In genomic region chr9:58035951-58036698, GRCm38 (mm10) we compare ENCODE assay signal across 20 mouse cellular contexts. TPM values are rescaled to one million over a fixed set of nuclear protein-coding genes. Genes with fewer than 3 reads are reported as not detected.
DNase-seq lines count a peak whose midpoint lies in the region; ATAC-seq and TF ChIP-seq lines count a peak whose summit lies in the region.
"Had no signal": no experiment of that assay in that cellular context is flagged by ENCODE, and none has a peak within 500 bp of the region (broad histone marks: within the 10 kb centered on the region; RNA-seq: fewer than 3 reads in every experiment).

No protein-coding gene starts in this region.

- no peaks in the 10 kb centered on the region for H3K36me3 ChIP-seq in testis, adult 2 months (ENCODE audit: control insufficient read depth, insufficient read depth, low read length)
- H3K36me3 ChIP-seq: forebrain, embryonic 10.5 days; hindbrain, embryonic 12.5 days; kidney, embryonic 15.5 days had no signal

- 0 out of 2 replicates have a peak overlapping the region, but pooled peaks have one; percentile 8 for H3K27ac ChIP-seq in testis, adult 2 months (ENCODE audit: control insufficient read depth, insufficient read depth, low read depth, low read length)
- H3K27ac ChIP-seq: hindbrain, embryonic 12.5 days; kidney, embryonic 15.5 days had no signal

- ATAC-seq in frontal cortex, adult (ENCODE audit: low TSS enrichment): peak; percentile 24; the same call in 1 of the 2 replicates
- ATAC-seq in inflammation-experienced regulatory T-cells, adult 6 months: no peak
- no peak for ATAC-seq in megakaryocyte-erythroid progenitor cell, adult 5-6 weeks (replicated peaks; ENCODE audit: low FRiP score, low TSS enrichment, poor library complexity, severe bottlenecking)

- DNase-seq in frontal cortex, postnatal 14 days (ENCODE audit: low spot score in 2 of 2): no peak
- no peak for DNase-seq in testis, postnatal 14 days (ENCODE audit: low spot score)
- DNase-seq in adrenal gland, postnatal 14 days: peak; percentile 81
- DNase-seq: cerebellum, adult 18-20 months; gastrocnemius, postnatal 25 days; kidney, adult 11 months; kidney, postnatal 4 days; thymus, adult 2 months had no signal

- H3K4me3 ChIP-seq in testis, adult 2 months (ENCODE audit: control insufficient read depth, low read depth, low read length): no peak overlapping the region
- H3K4me3 ChIP-seq: forebrain, embryonic 10.5 days; hindbrain, embryonic 12.5 days; kidney, embryonic 15.5 days had no signal

- TF ChIP-seq POLR2A in testis, adult 2 months (IDR thresholded peaks at IDR 0.05; ENCODE audit: control insufficient read depth, low read depth, low read length): no peak

- peaks cover 3% of the 10 kb centered on the region; the same call in 1 of the 2 replicates for H3K4me1 ChIP-seq in testis, adult 2 months (ENCODE audit: control insufficient read depth, insufficient read depth, low read length)

- no peak for TF ChIP-seq CTCF in testis, adult 2 months (IDR thresholded peaks at IDR 0.05; ENCODE audit: control insufficient read depth, insufficient read depth, insufficient replicate concordance, low read depth, low read length)

- no peaks in the 10 kb centered on the region for H3K27me3 ChIP-seq in testis, adult 2 months (ENCODE audit: control insufficient read depth, insufficient read depth, low read length)

RNA-seq across cellular contexts. Expression of gene Stra6, which starts 27.5 kb away (rescaled TPM):
- 3.9 and 6.4 TPM in 2 replicates for polyA plus RNA-seq in testis, adult 2 months (2012; rRNA removed)
- total RNA-seq in adrenal gland, postnatal 14 days (2021): 0.96 and 1.3 TPM in 2 replicates
- polyA plus RNA-seq in inflammation-experienced regulatory T-cells, adult 6 months (2017; shearing (Covaris generic)): 1 to 10 TPM in 2 of 3 experiments, not detected in 1; 4.0 to 5.3 TPM
- total RNA-seq in megakaryocyte-erythroid progenitor cell, adult 5-6 weeks (2014; fragmentation: Nextera tagmentation): not detected in 2 replicates
- total RNA-seq in megakaryocyte-erythroid progenitor cell, adult 5-6 weeks (2017): not detected in 2 replicates
- total RNA-seq: liver, adult 2 months; neutrophil, adult 5-6 weeks had no signal
- polyA plus RNA-seq: liver, adult 2 months; liver, embryonic 16.5 days had no signal

RNA-seq across cellular contexts. Expression of gene Cyp11a1, which starts 29.9 kb away (rescaled TPM):
- 90.1 and 93.4 TPM in 2 replicates for polyA plus RNA-seq in testis, adult 2 months (2012; rRNA removed)
- total RNA-seq in adrenal gland, postnatal 14 days (2021): 2,863 and 3,093 TPM in 2 replicates
- polyA plus RNA-seq in inflammation-experienced regulatory T-cells, adult 6 months (2017; shearing (Covaris generic)): under 1 TPM in 1 of 3 experiments, not detected in 2; 0.12 TPM
- total RNA-seq in megakaryocyte-erythroid progenitor cell, adult 5-6 weeks (2014; fragmentation: Nextera tagmentation): not detected in 2 replicates
- total RNA-seq in megakaryocyte-erythroid progenitor cell, adult 5-6 weeks (2017): not detected in 2 replicates
- total RNA-seq: heart, postnatal 25 days; liver, adult 2 months had no signal
- polyA plus RNA-seq: forebrain, embryonic 10.5 days; liver, adult 2 months; midbrain, embryonic 11.5 days had no signal

Comparison
In these comparisons a context has a peak if more than half of its experiments do, and no peak if none do; other contexts are left out.
1. RNA of gene Cyp11a1, which starts 29.9 kb away (total RNA-seq): 2,863 to 3,093 TPM in adrenal gland, postnatal 14 days; not detected in megakaryocyte-erythroid progenitor cell, adult 5-6 weeks; every median in the first group is over 1,000 times any median in the second.